Mouse (Mus musculus) myocyte (in vitro differentiated cells): ENCODE measurements around the gene Gm11034. TPM values are rescaled to one million over a fixed set of nuclear protein-coding genes. Genes with fewer than 3 reads are reported as not detected.

ENCODE experiments used
- H3K27me3 ChIP-seq: one replicate; pipeline ENCODE4 v1.6.1; 2011; ENCODE audit not compliant: control insufficient read depth, insufficient read depth, insufficient read length
- H3K36me3 ChIP-seq: one replicate; pipeline ENCODE4 v1.6.1; 2011; ENCODE audit not compliant: control insufficient read depth, insufficient read depth
- H3K4me2 ChIP-seq: one replicate; pipeline ENCODE4 v1.6.1; 2011; ENCODE audit warnings: low read depth, control low read depth
- H3K4me3 ChIP-seq: one replicate; pipeline ENCODE4 v1.5.1; 2011; ENCODE audit warnings: mild to moderate bottlenecking, control low read depth, moderate library complexity
- H3K79me2 ChIP-seq: one replicate; pipeline ENCODE4 v1.6.1; 2011; ENCODE audit not compliant: control insufficient read depth, insufficient read depth
- H3ac ChIP-seq: one replicate; pipeline ENCODE4 v1.6.1; 2011; ENCODE audit not compliant: control insufficient read depth, insufficient read length
- CEBPB ChIP-seq: IDR thresholded peaks from 2 replicates; pipeline ENCODE4 v1.6.1; 2011; ENCODE audit warnings: mild to moderate bottlenecking, moderate library complexity; ENCODE audit not compliant: poor library complexity, insufficient read depth, severe bottlenecking
- E2F4 ChIP-seq: IDR thresholded peaks from one replicate; pipeline ENCODE4 v1.6.1; 2011; ENCODE audit warnings: mild to moderate bottlenecking, control low read depth, moderate library complexity; ENCODE audit not compliant: insufficient read depth
- MAX ChIP-seq: IDR thresholded peaks from one replicate; pipeline ENCODE4 v1.6.1; 2011; ENCODE audit warnings: low read depth, mild to moderate bottlenecking, control low read depth
- MYOD1 ChIP-seq, 3 experiments: IDR thresholded peaks; one replicate each; pipeline ENCODE4 v1.6.1; 2011; ENCODE audit warnings: control low read depth in 2 of 3, low read depth in 2 of 3, mild to moderate bottlenecking in 2 of 3, moderate library complexity in 1 of 3; ENCODE audit not compliant: insufficient read length in 2 of 3, control insufficient read depth in 1 of 3
- MYOG ChIP-seq, 3 experiments: IDR thresholded peaks; one replicate each; pipeline ENCODE4 v1.6.1; 2011; ENCODE audit warnings: control low read depth in 2 of 3, low read depth in 2 of 3, mild to moderate bottlenecking in 2 of 3; ENCODE audit not compliant: insufficient read length in 2 of 3, control insufficient read depth in 1 of 3, insufficient read depth in 1 of 3
- POLR2A ChIP-seq: IDR thresholded peaks from one replicate; pipeline ENCODE4 v1.6.1; 2011; ENCODE audit warnings: low read depth, mild to moderate bottlenecking, control low read depth, moderate library complexity; ENCODE audit not compliant: insufficient read length
- POLR2AphosphoS2 ChIP-seq: IDR thresholded peaks from one replicate; pipeline ENCODE4 v1.6.1; 2011; ENCODE audit warnings: low read depth, control low read depth; ENCODE audit not compliant: insufficient read length
- REST ChIP-seq: IDR thresholded peaks from one replicate; pipeline ENCODE4 v1.6.1; 2011; ENCODE audit warnings: mild to moderate bottlenecking, control low read depth, moderate library complexity; ENCODE audit not compliant: insufficient read depth, insufficient read length
- SRF ChIP-seq: IDR thresholded peaks from one replicate; pipeline ENCODE4 v1.6.1; 2011; ENCODE audit warnings: low read depth; ENCODE audit not compliant: control insufficient read depth, insufficient read length
- TCF12 ChIP-seq: IDR thresholded peaks from one replicate; pipeline ENCODE4 v1.6.1; 2011; ENCODE audit warnings: mild to moderate bottlenecking, control low read depth; ENCODE audit not compliant: poor library complexity, insufficient read depth, severe bottlenecking
- TCF3 ChIP-seq: IDR thresholded peaks from one replicate; pipeline ENCODE4 v1.6.1; 2011; ENCODE audit warnings: low read depth, control low read depth; ENCODE audit not compliant: insufficient read length
- USF1 ChIP-seq: IDR thresholded peaks from one replicate; pipeline ENCODE4 v1.6.1; 2011; ENCODE audit warnings: low read depth, mild to moderate bottlenecking, control low read depth, moderate library complexity
- polyA plus RNA-seq: library from polyadenylated mRNA; unstranded; fragments of >200 nt; fragmentation: generic; extraction: Trizol; gene quantifications from one replicate; pipeline ENCODE4 v1.2.1, GENCODE M21; 2012; ENCODE audit warnings: missing spikeins

The Gm11034 gene
- not detected for polyA plus RNA-seq

DNA sequence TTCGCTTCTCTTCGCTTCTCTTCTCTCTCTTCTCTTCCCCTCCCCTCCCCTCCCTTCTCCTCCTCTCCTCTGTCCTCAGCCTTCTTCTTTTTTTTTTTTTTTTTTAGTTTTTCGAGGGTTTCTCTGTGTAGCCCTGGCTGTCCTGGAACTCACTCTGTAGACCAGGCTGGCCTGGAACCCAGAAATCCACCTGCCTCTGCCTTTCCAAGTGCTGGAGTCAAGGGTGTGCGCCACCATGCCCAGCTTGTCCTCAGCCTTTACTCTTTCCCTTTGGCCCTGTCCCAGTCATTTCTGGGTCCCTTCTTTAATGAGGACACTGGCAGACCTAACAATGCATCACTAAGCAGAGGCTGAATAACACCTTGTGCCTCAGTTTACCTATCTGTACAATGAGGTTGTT, at the start of gene Gm11034:
Gene Gm11034 (minus strand): TSS at position 101 of the 400 bp plus-strand sequence.
- TF ChIP-seq E2F4 (no peak), CEBPB (no peak), MYOD1 (IDR thresholded peaks at IDR 0.05; ENCODE audit: control insufficient read depth in 1 of 3, insufficient read length in 2 of 3, low read depth in 2 of 3) (no peak), REST (no peak), USF1 (no peak), MAX (no peak), TCF12 (no peak), MYOG (IDR thresholded peaks at IDR 0.05; ENCODE audit: control insufficient read depth in 1 of 3, insufficient read depth in 1 of 3, insufficient read length in 2 of 3, low read depth in 2 of 3) (no peak), POLR2A (no peak), TCF3 (no peak), SRF (no peak), POLR2AphosphoS2 (no peak)
- Histone ChIP-seq H3ac (no peak within 1 kb of the TSS), H3K4me2 (no peak within 1 kb of the TSS), H3K36me3 (no peaks in the 10 kb centered on the region), H3K79me2 (no peaks in the 10 kb centered on the region), H3K4me3 (no peak within 1 kb of the TSS), H3K27me3 (peaks cover 13% of the 10 kb centered on the region)

DNA sequence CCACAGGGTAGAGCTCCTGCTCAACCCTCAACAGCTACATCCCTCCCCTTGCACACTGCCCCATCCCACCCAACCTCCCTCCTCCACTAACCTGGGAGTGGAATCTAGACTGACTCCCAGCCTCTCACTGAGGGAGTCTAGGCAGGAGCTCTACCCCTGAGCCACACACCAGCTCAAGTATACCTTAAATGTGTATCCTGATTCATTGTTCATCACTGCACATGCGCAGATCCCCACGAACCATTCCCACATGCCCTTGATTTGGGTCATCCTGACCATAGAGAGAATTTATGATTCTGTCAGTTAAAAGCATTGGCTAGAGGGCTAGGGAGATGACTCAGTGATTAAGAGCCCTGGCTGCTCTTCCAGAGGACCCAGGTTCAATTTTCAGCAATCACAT, 49.3 kb upstream of the Gm11034 start:
- H3K79me2 ChIP-seq: no peaks in the 10 kb centered on the region

DNA sequence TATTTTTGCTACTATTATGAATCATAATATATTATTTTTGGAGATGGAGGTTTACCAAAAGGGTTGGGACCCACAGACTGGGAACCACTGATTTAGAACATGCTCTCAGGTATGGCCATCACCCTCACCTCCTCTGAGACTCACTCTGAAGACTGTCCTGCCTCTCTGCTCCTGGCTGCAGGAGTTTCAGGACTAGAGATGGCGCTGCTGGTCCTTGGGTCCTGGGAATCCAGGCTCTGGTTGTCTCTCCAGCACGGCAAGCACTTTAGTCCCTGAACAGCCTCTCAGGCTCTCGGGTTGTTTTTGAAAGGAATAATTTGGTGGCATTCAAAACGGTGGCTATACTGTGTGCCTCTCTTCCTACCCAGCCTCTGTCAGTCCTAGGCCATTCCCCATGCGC, 48.4 kb upstream of the Gm11034 start:
- no peak overlapping the region for H3K4me3 ChIP-seq
- no peaks in the 10 kb centered on the region for H3K79me2 ChIP-seq
- H3K36me3 ChIP-seq: no peaks in the 10 kb centered on the region
- no peak for TF ChIP-seq TCF3
- TF ChIP-seq MYOG (IDR thresholded peaks at IDR 0.05; ENCODE audit: control insufficient read depth in 1 of 3, insufficient read depth in 1 of 3, insufficient read length in 2 of 3, low read depth in 2 of 3): no peak
- no peak for TF ChIP-seq E2F4
- TF ChIP-seq POLR2A: no peak
- no peak for TF ChIP-seq POLR2AphosphoS2
- TF ChIP-seq SRF: no peak
- no peak for TF ChIP-seq MAX
- no peak overlapping the region for H3ac ChIP-seq
- no peak overlapping the region for H3K4me2 ChIP-seq
- H3K27me3 ChIP-seq: no peaks in the 10 kb centered on the region

More for the DNA sequence above, 49.3 kb upstream of the Gm11034 start:
- Histone ChIP-seq H3K4me3 (no peak overlapping the region), H3ac (no peak overlapping the region), H3K36me3 (no peaks in the 10 kb centered on the region), H3K27me3 (no peaks in the 10 kb centered on the region), H3K4me2 (no peak overlapping the region)
- TF ChIP-seq POLR2AphosphoS2: no peak
- no peak for TF ChIP-seq E2F4
- no peak for TF ChIP-seq SRF
- no peak for TF ChIP-seq REST
- TF ChIP-seq TCF3: no peak
- no peak for TF ChIP-seq TCF12
- TF ChIP-seq MYOG (IDR thresholded peaks at IDR 0.05; ENCODE audit: control insufficient read depth in 1 of 3, insufficient read depth in 1 of 3, insufficient read length in 2 of 3, low read depth in 2 of 3): no peak
- TF ChIP-seq USF1: no peak
- no peak for TF ChIP-seq CEBPB
- TF ChIP-seq MAX: no peak
- TF ChIP-seq POLR2A: no peak
- TF ChIP-seq MYOD1 (IDR thresholded peaks at IDR 0.05; ENCODE audit: control insufficient read depth in 1 of 3, insufficient read length in 2 of 3, low read depth in 2 of 3): no peak

DNA sequence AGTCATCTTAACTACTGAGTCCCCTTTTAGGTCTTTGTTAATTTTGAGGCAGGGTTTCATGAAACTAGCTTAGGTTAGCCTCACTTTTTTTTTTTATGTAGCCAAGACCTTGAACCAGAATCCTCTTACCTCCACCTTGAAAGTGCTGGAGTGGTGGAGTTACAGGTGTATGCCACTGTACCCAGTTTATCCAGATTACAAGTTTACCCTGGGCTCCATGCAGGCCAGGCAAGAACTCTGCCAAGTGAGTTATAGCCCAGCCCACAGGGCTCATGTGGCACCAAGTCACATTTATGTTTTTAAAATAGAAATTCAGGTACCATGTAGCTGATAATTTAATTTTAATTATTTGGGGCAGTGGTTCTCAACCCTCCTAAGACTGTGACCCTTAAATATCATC, 48.0 kb upstream of the Gm11034 start:
- Histone ChIP-seq H3ac (no peak overlapping the region), H3K79me2 (no peaks in the 10 kb centered on the region), H3K4me2 (no peak overlapping the region), H3K27me3 (no peaks in the 10 kb centered on the region), H3K36me3 (no peaks in the 10 kb centered on the region), H3K4me3 (no peak overlapping the region)
- TF ChIP-seq POLR2AphosphoS2 (no peak), TCF3 (no peak), MYOD1 (IDR thresholded peaks at IDR 0.05; ENCODE audit: control insufficient read depth in 1 of 3, insufficient read length in 2 of 3, low read depth in 2 of 3) (no peak), MYOG (IDR thresholded peaks at IDR 0.05; ENCODE audit: control insufficient read depth in 1 of 3, insufficient read depth in 1 of 3, insufficient read length in 2 of 3, low read depth in 2 of 3) (no peak), USF1 (no peak), E2F4 (no peak), REST (no peak), CEBPB (no peak), SRF (no peak), POLR2A (no peak), MAX (no peak), TCF12 (no peak)

DNA sequence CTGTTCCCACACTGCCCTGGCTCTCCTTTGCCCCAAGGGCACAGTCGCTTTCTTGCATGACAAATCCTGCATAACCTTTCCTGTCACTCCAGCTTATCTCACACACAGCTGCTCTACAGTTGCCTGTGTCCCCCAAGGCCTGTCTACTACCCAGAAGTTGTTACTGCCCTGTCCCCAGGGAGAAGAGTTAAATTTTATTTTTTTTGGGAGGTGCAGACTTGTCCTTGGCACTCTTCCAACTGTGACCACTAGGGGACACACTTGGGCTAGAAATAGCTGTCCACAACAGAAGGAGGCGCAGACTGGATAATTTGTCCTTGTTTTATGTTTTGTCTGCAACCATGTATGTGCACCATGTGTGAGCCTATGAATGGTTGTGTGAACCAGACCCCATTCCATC, 47.6 kb upstream of the Gm11034 start:
- no peak overlapping the region for H3K4me2 ChIP-seq
- H3ac ChIP-seq: no peak overlapping the region
- no peaks in the 10 kb centered on the region for H3K79me2 ChIP-seq
- no peak for TF ChIP-seq POLR2AphosphoS2
- TF ChIP-seq E2F4: no peak
- TF ChIP-seq MYOD1 (IDR thresholded peaks at IDR 0.05; ENCODE audit: control insufficient read depth in 1 of 3, insufficient read length in 2 of 3, low read depth in 2 of 3): peak in 1 of 3 experiments; percentile 19
- H3K27me3 ChIP-seq: no peaks in the 10 kb centered on the region
- no peak overlapping the region for H3K4me3 ChIP-seq
- H3K36me3 ChIP-seq: no peaks in the 10 kb centered on the region
